Mouse (Mus musculus) kidney, postnatal 0 days (tissue): Measurements from ENCODE around the gene Gm16503. TPM values are rescaled to one million over a fixed set of nuclear protein-coding genes. Genes with fewer than 3 reads are reported as not detected.
"Not testable (repeated sequence)": the region's sequence is repeated elsewhere in the genome, so short reads cannot be mapped to it uniquely, and the experiment has no call there.

Experiments
- ATAC-seq: fragments of 200-750 bp; cut with Nextera tagmentation; replicated peaks from 2 replicates; pipeline ENCODE4 v1.8.0; 2017; ENCODE audit warnings: low read depth, moderate number of reproducible peaks, moderate TSS enrichment, moderate library complexity; ENCODE audit not compliant: low FRiP score
- DNase-seq: peaks from one replicate; pipeline ENCODE4 v3.0.0-alpha.2; 2016; ENCODE audit warnings: low spot score
- H3K27ac ChIP-seq: fragments of 300-500 bp; sonication (generic); 2 replicates; pipeline ENCODE4 v1.5.1; 2014; ENCODE audit warnings: mild to moderate bottlenecking
- H3K27me3 ChIP-seq: fragments of 300-500 bp; sonication (generic); 2 replicates; pipeline ENCODE4 v1.6.1; 2014; ENCODE audit warnings: low read length, mixed read lengths; ENCODE audit not compliant: insufficient read depth
- H3K36me3 ChIP-seq: fragments of 300-500 bp; sonication (generic); 2 replicates; pipeline ENCODE4 v1.6.1; 2014; ENCODE audit warnings: low read length, mixed read lengths; ENCODE audit not compliant: insufficient read depth
- H3K4me1 ChIP-seq: fragments of 300-500 bp; sonication (generic); replicated peaks from 2 replicates; pipeline ENCODE4 v1.6.1; 2014; ENCODE audit warnings: antibody characterized with exemption, low read length, mixed read lengths; ENCODE audit not compliant: insufficient read depth
- H3K4me2 ChIP-seq: fragments of 300-500 bp; sonication (generic); 2 replicates; pipeline ENCODE4 v1.6.1; 2014; ENCODE audit warnings: mild to moderate bottlenecking, low read length, moderate library complexity, mixed read lengths
- H3K4me3 ChIP-seq: fragments of 300-500 bp; sonication (generic); replicated peaks from 2 replicates; pipeline ENCODE4 v1.5.1; 2014; ENCODE audit warnings: low read depth, low read length
- H3K9ac ChIP-seq: fragments of 300-500 bp; sonication (generic); 2 replicates; pipeline ENCODE4 v1.6.1; 2014; ENCODE audit warnings: low read depth, low read length
- H3K9me3 ChIP-seq: fragments of 300-500 bp; sonication (generic); replicated peaks from 2 replicates; pipeline ENCODE4 v1.6.1; 2016; ENCODE audit warnings: low read length, inconsistent platforms, mixed read lengths
- CTCF ChIP-seq: IDR thresholded peaks from 2 replicates; pipeline ENCODE4 v1.5.1; 2016; ENCODE audit warnings: antibody characterized with exemption, low read depth, mild to moderate bottlenecking, moderate library complexity
- WGBS: fragments of 180-500 bp; shearing (Covaris S2); extraction: QIAGEN DNeasy Blood & Tissue Kit; methylation state at CpG from one replicate; pipeline ENCODE4 v1.1.7; 2014; 5-methylcytosine and 5-hydroxymethylcytosine counted together
- polyA plus RNA-seq: library from polyadenylated mRNA; unstranded; fragments of >200 nt; fragmentation: Nextera tagmentation; extraction: Ambion mirVana; gene quantifications from 2 replicates; pipeline ENCODE4 v1.2.1, GENCODE M21; 2015

Gene Gm16503
- 0.14 and 0.19 TPM in 2 replicates for polyA plus RNA-seq

DNA sequence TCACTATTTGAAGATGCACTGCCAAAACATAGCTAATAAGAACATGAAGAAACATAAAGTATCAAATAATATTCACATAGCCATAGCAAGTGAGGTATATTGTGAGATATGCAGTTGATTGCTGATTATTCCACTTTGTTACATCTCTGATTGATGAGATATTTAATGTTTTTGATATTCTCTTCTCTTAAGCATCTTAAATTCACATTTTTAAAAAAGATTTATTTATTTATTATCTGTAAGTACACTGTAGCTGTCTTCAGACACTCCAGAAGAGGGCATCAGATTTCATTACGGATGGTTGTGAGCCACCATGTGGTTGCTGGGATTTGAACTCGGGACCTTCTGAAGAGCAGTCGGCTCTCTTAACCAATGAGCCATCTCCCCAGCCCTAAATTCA is at the start of gene Gm16503:
TSS of gene Gm16503 (plus strand) at position 301 of the 400 bp plus-strand sequence.
- DNase-seq, H3K4me3 ChIP-seq, H3K4me2 ChIP-seq, H3K4me1 ChIP-seq, ATAC-seq, H3K27ac ChIP-seq, H3K36me3 ChIP-seq, H3K27me3 ChIP-seq, H3K9ac ChIP-seq: not testable (repeated sequence)
- peaks cover 16% of the 10 kb centered on the region; the same call in 1 of the 2 replicates for H3K9me3 ChIP-seq
- WGBS, result 83% methylated on average over 3 of the region's 3 CpGs

DNA sequence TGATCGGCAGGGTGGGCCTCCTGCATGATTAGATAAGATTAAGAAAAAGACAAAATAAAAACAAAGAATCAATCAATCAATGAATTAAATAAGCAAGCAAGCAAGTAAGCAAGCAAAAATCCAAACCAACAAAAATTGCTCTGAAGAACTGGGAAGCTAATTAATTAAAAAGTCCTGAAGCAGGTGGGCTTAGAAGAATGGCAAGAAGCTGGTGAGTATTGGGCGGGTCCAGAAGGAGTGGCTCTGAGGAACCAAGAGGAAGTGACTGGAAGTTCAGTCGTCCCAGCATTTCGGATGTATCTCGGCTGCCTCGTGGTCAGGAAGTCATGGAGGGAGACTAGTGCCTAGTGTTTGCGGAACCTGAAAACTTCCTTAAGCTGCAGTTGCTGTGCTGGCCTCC is 47.9 kb upstream of the Gm16503 start, which contains the start of gene Zfp982:
TSS of gene Zfp982 (plus strand) at position 301 of the 400 bp plus-strand sequence.
- peaks cover 27% of the 10 kb centered on the region for H3K9me3 ChIP-seq
- ATAC-seq, H3K9ac ChIP-seq, DNase-seq, H3K27ac ChIP-seq, H3K4me1 ChIP-seq, H3K4me3 ChIP-seq, H3K4me2 ChIP-seq, H3K36me3 ChIP-seq, H3K27me3 ChIP-seq: not testable (repeated sequence)
- 87% methylated on average over 7 of the region's 7 CpGs for WGBS

DNA sequence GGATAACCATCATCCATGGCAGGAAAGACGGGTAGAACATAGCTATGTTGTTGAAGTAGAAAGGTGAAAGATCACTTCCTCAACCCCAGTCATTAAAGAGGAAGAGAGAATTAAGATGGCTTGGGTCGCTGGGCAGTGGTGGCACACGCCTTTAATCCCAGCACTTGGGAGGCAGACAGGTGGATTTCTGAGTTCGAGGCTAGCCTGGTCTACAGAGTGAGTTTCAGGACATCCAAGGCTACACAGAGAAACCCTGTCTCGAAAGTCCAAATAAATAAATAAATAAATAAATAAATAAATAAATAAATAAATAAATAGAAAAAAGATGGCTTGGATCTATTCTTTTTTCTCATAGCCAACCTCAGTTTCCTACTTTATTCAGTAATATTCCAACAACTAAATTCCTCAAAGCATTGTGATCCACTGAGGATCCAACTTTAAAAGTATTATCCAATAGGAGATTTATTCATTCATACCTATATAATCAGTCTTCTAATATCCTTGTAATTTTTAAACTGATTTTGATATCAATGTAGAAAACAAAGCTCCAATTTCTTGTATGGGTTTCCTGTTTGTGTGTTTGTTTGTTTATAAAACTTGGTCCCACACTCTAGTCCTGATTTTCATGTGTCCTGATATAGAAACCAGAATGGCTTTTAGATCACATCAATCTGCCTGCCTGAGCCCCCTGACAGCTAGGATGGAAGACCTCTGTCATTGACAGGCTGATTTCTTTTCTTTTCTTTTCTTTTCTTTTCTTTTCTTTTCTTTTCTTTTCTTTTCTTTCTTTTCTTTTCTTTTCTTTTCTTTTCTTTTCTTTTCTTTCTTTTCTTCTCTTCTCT is 41.0 kb upstream of the Gm16503 start:
- DNase-seq, H3K27ac ChIP-seq, H3K4me2 ChIP-seq, H3K4me3 ChIP-seq, H3K9me3 ChIP-seq, H3K27me3 ChIP-seq, H3K4me1 ChIP-seq, H3K36me3 ChIP-seq, H3K9ac ChIP-seq, ATAC-seq: not testable (repeated sequence)
- 89% methylated on average over 5 of the region's 5 CpGs for WGBS

GRCm38 (mm10) chr4:147509174-147509573 is 30.8 kb upstream of the Gm16503 start:
- DNase-seq (no peak), ATAC-seq (no peak)
- Histone ChIP-seq H3K4me3 (no peak overlapping the region), H3K4me1 (no peaks in the 10 kb centered on the region), H3K27ac (no peak overlapping the region), H3K9ac (no peak overlapping the region), H3K9me3 (peaks cover 18% of the 10 kb centered on the region), H3K27me3 (no peaks in the 10 kb centered on the region), H3K36me3 (no peaks in the 10 kb centered on the region; the same call in 1 of the 2 replicates), H3K4me2 (no peak overlapping the region)
- TF ChIP-seq CTCF, result no peak
- WGBS, result 88% methylated on average over 2 of the region's 2 CpGs

DNA sequence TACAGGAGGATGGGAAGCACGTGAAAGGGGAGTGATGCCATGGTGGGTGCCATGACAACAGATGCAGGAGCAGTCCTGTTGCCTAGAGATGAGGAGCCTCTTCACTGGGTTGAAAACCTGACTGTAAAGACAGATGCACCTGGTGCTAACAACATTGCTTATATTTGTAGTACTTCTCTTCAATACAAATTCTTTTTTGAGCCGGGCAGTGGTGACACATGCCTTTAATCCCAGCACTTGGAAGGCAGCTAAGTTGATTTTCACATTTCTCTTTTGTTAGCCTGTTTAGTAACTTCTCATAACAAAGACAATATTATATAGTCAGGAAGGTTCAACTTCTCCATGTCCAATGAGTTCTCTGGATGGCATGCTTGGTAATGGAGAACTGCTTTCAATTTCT is 21.0 kb upstream of the Gm16503 start:
- TF ChIP-seq CTCF, result no peak
- H3K9me3 ChIP-seq, result peaks cover 33% of the 10 kb centered on the region

GRCm38 (mm10) chr4:147520100-147520499 is 19.9 kb upstream of the Gm16503 start:
- H3K9me3 ChIP-seq, result peaks cover 38% of the 10 kb centered on the region
- no peak; the same call in 1 of the 2 replicates for ATAC-seq

More for the DNA sequence above, 21.0 kb upstream of the Gm16503 start:
- H3K4me3 ChIP-seq, result no peak overlapping the region
- H3K27me3 ChIP-seq, result no peaks in the 10 kb centered on the region
- H3K4me1 ChIP-seq, result no peaks in the 10 kb centered on the region
- WGBS, result 66% methylated on average over 2 of the region's 2 CpGs
- H3K4me2 ChIP-seq, result no peak overlapping the region
- H3K9ac ChIP-seq, result no peak overlapping the region
- H3K36me3 ChIP-seq, result no peaks in the 10 kb centered on the region
- H3K27ac ChIP-seq, result no peak overlapping the region
- ATAC-seq (0 out of 2 replicates have a peak, but pooled peaks have one; percentile 25), DNase-seq (no peak)

More at GRCm38 (mm10) chr4:147520100-147520499, 19.9 kb upstream of the Gm16503 start:
- DNase-seq, result no peak
- no peak overlapping the region for H3K9ac ChIP-seq
- no peak overlapping the region for H3K4me3 ChIP-seq
- H3K4me1 ChIP-seq, result no peaks in the 10 kb centered on the region
- H3K36me3 ChIP-seq, result no peaks in the 10 kb centered on the region
- TF ChIP-seq CTCF, result no peak
- no peaks in the 10 kb centered on the region for H3K27me3 ChIP-seq
- no peak overlapping the region for H3K4me2 ChIP-seq
- H3K27ac ChIP-seq, result no peak overlapping the region
